Mouse (Mus musculus): ENCODE measurements around the gene Setdb1. TPM values are rescaled to one million over a fixed set of nuclear protein-coding genes. Genes with fewer than 3 reads are reported as not detected.
"Not testable (repeated sequence)": the region's sequence is repeated elsewhere in the genome, so short reads cannot be mapped to it uniquely, and the experiment has no call there.

Gene Setdb1
- total RNA-seq (2021): 10 to 100 TPM; 14.1 to 14.4 TPM
- long read RNA-seq, experiment 1, full-length matches to known transcripts: 5 of 14 reads
- long read RNA-seq, experiment 1, partial matches to known transcripts: 5 of 14 reads
- long read RNA-seq, experiment 1, other reads (novel, unspliced or antisense): 4 of 14 reads
- long read RNA-seq, experiment 2, full-length matches to known transcripts: 6 of 10 reads
- long read RNA-seq, experiment 2, partial matches to known transcripts: 1 of 10 reads
- long read RNA-seq, experiment 2, other reads (novel, unspliced or antisense): 3 of 10 reads

- peak; percentile 93 to 96 for DNase-seq
- intact Hi-C loops (cut with DNase I): not testable (repeated sequence)
Observed at GRCm38 (mm10) chr3:95356701-95357449, at the start of gene Setdb1. Gene Setdb1 (minus strand): TSS chr3:95357202.

- DNase-seq: no peak
- intact Hi-C loops (cut with DNase I): no loop called here
Observed at GRCm38 (mm10) chr3:95402741-95403140, 45.7 kb upstream of the Setdb1 start, which contains the start of gene 4930558C23Rik. Gene 4930558C23Rik (minus strand): TSS chr3:95402841.

- intact Hi-C loops (cut with DNase I): loop anchor here (5.0 kb wide), 1 partner anchor 82 kb away; the partner anchor contains the start of gene Cers2
- DNase-seq: peak in 1 of 2 experiments; percentile 21
Observed at GRCm38 (mm10) chr3:95394385-95394784, 37.4 kb upstream of the Setdb1 start.

- intact Hi-C loops (cut with DNase I): no loop called here
Observed at GRCm38 (mm10) chr3:95385401-95386075, 28.5 kb upstream of the Setdb1 start.

GRCm38 (mm10) chr3:95373208-95373607 lies 16.2 kb upstream of the Setdb1 start:
- intact Hi-C loops (cut with DNase I): no loop called here
- DNase-seq: no peak

More at GRCm38 (mm10) chr3:95385401-95386075, 28.5 kb upstream of the Setdb1 start:
- DNase-seq: no peak

GRCm38 (mm10) chr3:95370101-95370500 lies 13.1 kb upstream of the Setdb1 start:
- intact Hi-C loops (cut with DNase I): no loop called here
- no peak for DNase-seq

- intact Hi-C loops (cut with DNase I); DNase-seq: not testable (repeated sequence)
Observed at GRCm38 (mm10) chr3:95360276-95360675, 3.3 kb upstream of the Setdb1 start.

GRCm38 (mm10) chr3:95357746-95358145 lies 744 bp upstream of the Setdb1 start:
- DNase-seq: no peak
- intact Hi-C loops (cut with DNase I): no loop called here

- intact Hi-C loops (cut with DNase I); DNase-seq: not testable (repeated sequence)
Observed at GRCm38 (mm10) chr3:95355911-95356544, 974 bp downstream of the Setdb1 start.

GRCm38 (mm10) chr3:95349491-95349890 lies 7.5 kb downstream of the Setdb1 start:
- peak in 1 of 2 experiments; percentile 8 for DNase-seq
- intact Hi-C loops (cut with DNase I): loop anchor here (2.0 kb wide), 1 partner anchor 101 kb away; no protein-coding TSS in a partner anchor

- DNase-seq: not testable (repeated sequence)
- intact Hi-C loops (cut with DNase I): loop anchor here (2.0 kb wide), 1 partner anchor 102 kb away; no protein-coding TSS in a partner anchor
Observed at GRCm38 (mm10) chr3:95348343-95348742, 8.7 kb downstream of the Setdb1 start.

GRCm38 (mm10) chr3:95346454-95346853 lies 10.5 kb downstream of the Setdb1 start:
- DNase-seq: no peak
- intact Hi-C loops (cut with DNase I): no loop called here

- intact Hi-C loops (cut with DNase I); DNase-seq: not testable (repeated sequence)
Observed at GRCm38 (mm10) chr3:95343356-95344000, 13.5 kb downstream of the Setdb1 start.

GRCm38 (mm10) chr3:95338251-95338650 lies 18.8 kb downstream of the Setdb1 start:
- intact Hi-C loops (cut with DNase I): no loop called here
- no peak for DNase-seq

- DNase-seq: no peak
- intact Hi-C loops (cut with DNase I): no loop called here
Observed at GRCm38 (mm10) chr3:95337345-95337744, 19.7 kb downstream of the Setdb1 start.

GRCm38 (mm10) chr3:95331528-95331927 lies 25.5 kb downstream of the Setdb1 start:
- no peak for DNase-seq
- intact Hi-C loops (cut with DNase I): no loop called here

- no peak for DNase-seq
- intact Hi-C loops (cut with DNase I): no loop called here
Observed at GRCm38 (mm10) chr3:95328803-95329404, 28.1 kb downstream of the Setdb1 start.

- intact Hi-C loops (cut with DNase I): no loop called here
- DNase-seq: no peak
Observed at GRCm38 (mm10) chr3:95324454-95325144, 32.4 kb downstream of the Setdb1 start.

- intact Hi-C loops (cut with DNase I): no loop called here
- no peak for DNase-seq
Observed at GRCm38 (mm10) chr3:95323429-95323828, 33.6 kb downstream of the Setdb1 start.
